Mouse (Mus musculus) thymus, postnatal 0 days (tissue): ENCODE data around the gene Lrrc37a. TPM values are rescaled to one million over a fixed set of nuclear protein-coding genes. Genes with fewer than 3 reads are reported as not detected.
"Not testable (repeated sequence)": the region's sequence is repeated elsewhere in the genome, so short reads cannot be mapped to it uniquely, and the experiment has no call there.

Experiments used
- DNase-seq: peaks from one replicate; pipeline ENCODE4 v3.0.0-alpha.2; 2015; ENCODE audit warnings: low spot score
- polyA plus RNA-seq: library from polyadenylated mRNA; unstranded; fragments of >200 nt; fragmentation: Nextera tagmentation; extraction: Ambion mirVana; gene quantifications from 2 replicates; pipeline ENCODE4 v1.2.1, GENCODE M21; 2015

Gene Lrrc37a
- polyA plus RNA-seq = not detected in 2 replicates

- no peak for DNase-seq
These were observed at the start of gene Lrrc37a for GRCm38 (mm10) chr11:103504497-103504896. Gene Lrrc37a (minus strand): TSS chr11:103504597.

GRCm38 (mm10) chr11:103534973-103535372 is 30.6 kb upstream of the Lrrc37a start:
- not testable (repeated sequence) for DNase-seq

- no peak for DNase-seq
These were observed 7.7 kb upstream of the Lrrc37a start for GRCm38 (mm10) chr11:103512111-103512510.

GRCm38 (mm10) chr11:103464443-103464842 is 40.0 kb downstream of the Lrrc37a start:
- DNase-seq = peak; percentile 18

GRCm38 (mm10) chr11:103451105-103451504 is 53.3 kb downstream of the Lrrc37a start:
- DNase-seq = not testable (repeated sequence)

- DNase-seq = not testable (repeated sequence)
These were observed 54.7 kb downstream of the Lrrc37a start for GRCm38 (mm10) chr11:103449721-103450120.

- DNase-seq = no peak
These were observed 60.7 kb downstream of the Lrrc37a start for GRCm38 (mm10) chr11:103443678-103444077.

GRCm38 (mm10) chr11:103436282-103436681 is 68.1 kb downstream of the Lrrc37a start:
- no peak for DNase-seq

GRCm38 (mm10) chr11:103425031-103425430 is 79.4 kb downstream of the Lrrc37a start:
- DNase-seq = no peak

- DNase-seq = no peak
These were observed 84.7 kb downstream of the Lrrc37a start for GRCm38 (mm10) chr11:103419667-103420066.

GRCm38 (mm10) chr11:103419226-103419625 is 85.2 kb downstream of the Lrrc37a start:
- DNase-seq = no peak

- no peak for DNase-seq
These were observed 90.9 kb downstream of the Lrrc37a start for GRCm38 (mm10) chr11:103413516-103413915.

- DNase-seq = no peak
These were observed 91.4 kb downstream of the Lrrc37a start for GRCm38 (mm10) chr11:103412950-103413423.

- peak; percentile 97 for DNase-seq
These were observed 92.1 kb downstream of the Lrrc37a start, which contains the start of gene Plekhm1 for GRCm38 (mm10) chr11:103411981-103412949. Gene Plekhm1 (minus strand): TSS chr11:103412687.

GRCm38 (mm10) chr11:103411301-103411700 is 93.1 kb downstream of the Lrrc37a start:
- no peak for DNase-seq

GRCm38 (mm10) chr11:103408880-103409279 is 95.5 kb downstream of the Lrrc37a start:
- no peak for DNase-seq

- not testable (repeated sequence) for DNase-seq
These were observed 97.3 kb downstream of the Lrrc37a start for GRCm38 (mm10) chr11:103407136-103407535.

GRCm38 (mm10) chr11:103406551-103406950 is 97.8 kb downstream of the Lrrc37a start:
- DNase-seq = no peak

GRCm38 (mm10) chr11:103405814-103406213 is 98.6 kb downstream of the Lrrc37a start:
- DNase-seq = no peak

GRCm38 (mm10) chr11:103404618-103405017 is 99.8 kb downstream of the Lrrc37a start:
- no peak for DNase-seq

- no peak for DNase-seq
These were observed 100.6 kb downstream of the Lrrc37a start for GRCm38 (mm10) chr11:103403776-103404175.

- DNase-seq = no peak
These were observed 101.7 kb downstream of the Lrrc37a start for GRCm38 (mm10) chr11:103402738-103403137.
